Mouse (Mus musculus) testis, adult 2 months (tissue): ENCODE results near the gene Mmel1.

Experiments used
- CTCF ChIP-seq: fragments of 200-500 bp; IDR thresholded peaks from 2 replicates; pipeline ENCODE4 v1.5.1; 2012; ENCODE audit warnings: low read depth, mild to moderate bottlenecking, inconsistent platforms, low read length, moderate library complexity; ENCODE audit not compliant: control insufficient read depth, insufficient read depth, insufficient replicate concordance
- POLR2A ChIP-seq: fragments of 200-500 bp; IDR thresholded peaks from 2 replicates; pipeline ENCODE4 v1.6.1; 2012; ENCODE audit warnings: low read depth, mild to moderate bottlenecking, inconsistent platforms, low read length, moderate library complexity; ENCODE audit not compliant: control insufficient read depth

- TF ChIP-seq POLR2A (no peak), CTCF (no peak)
These were observed 28.5 kb downstream of the Mmel1 start for GRCm38 (mm10) chr4:154897676-154898465.
